Mouse (Mus musculus): ENCODE data around the gene Gm6993. TPM values are rescaled to one million over a fixed set of nuclear protein-coding genes. Genes with fewer than 3 reads are reported as not detected.
A peak's percentile ranks its signal among the peaks of the same experiment; 100 is the strongest.

The Gm6993 gene
- polyA plus RNA-seq, 1 experiment from 2014 or later: not detected

DNA sequence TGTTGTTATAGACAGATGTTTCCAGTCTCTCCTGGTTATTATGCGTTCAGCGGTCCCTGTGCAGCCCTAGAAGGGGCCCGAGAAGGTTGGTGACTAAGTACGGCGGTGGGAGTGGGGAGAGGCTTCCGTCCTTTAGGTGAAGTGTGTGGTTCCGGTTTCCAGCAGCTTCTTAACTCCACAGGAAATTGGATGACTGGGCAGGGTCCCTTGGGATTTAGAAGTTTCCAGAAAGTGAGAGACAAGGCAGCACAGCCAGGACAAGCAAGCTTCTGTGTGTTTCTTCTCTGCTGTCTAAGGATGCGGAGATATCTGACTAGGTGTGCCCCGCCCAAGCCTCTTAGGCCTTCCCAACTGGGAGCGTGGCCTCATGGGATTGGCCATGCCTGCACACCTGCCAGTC lies 34.8 kb downstream of the Gm6993 start:
- ATAC-seq (ENCODE audit: borderline replicate concordance, extremely low read depth, low FRiP score, low TSS enrichment): no peak
- peaks cover 80% of the 10 kb centered on the region for H3K36me3 ChIP-seq
- peak overlapping the region; percentile 42 for H3K27ac ChIP-seq
- H3K9ac ChIP-seq: no peak overlapping the region
- H3K4me1 ChIP-seq: peaks cover 43% of the 10 kb centered on the region
- H3K9me3 ChIP-seq: no peaks in the 10 kb centered on the region
- no peak overlapping the region for H3K4me2 ChIP-seq
- 68% methylated on average over 10 of the region's 10 CpGs for WGBS
- no peak overlapping the region for H3K4me3 ChIP-seq
- H3K27me3 ChIP-seq: no peaks in the 10 kb centered on the region

DNA sequence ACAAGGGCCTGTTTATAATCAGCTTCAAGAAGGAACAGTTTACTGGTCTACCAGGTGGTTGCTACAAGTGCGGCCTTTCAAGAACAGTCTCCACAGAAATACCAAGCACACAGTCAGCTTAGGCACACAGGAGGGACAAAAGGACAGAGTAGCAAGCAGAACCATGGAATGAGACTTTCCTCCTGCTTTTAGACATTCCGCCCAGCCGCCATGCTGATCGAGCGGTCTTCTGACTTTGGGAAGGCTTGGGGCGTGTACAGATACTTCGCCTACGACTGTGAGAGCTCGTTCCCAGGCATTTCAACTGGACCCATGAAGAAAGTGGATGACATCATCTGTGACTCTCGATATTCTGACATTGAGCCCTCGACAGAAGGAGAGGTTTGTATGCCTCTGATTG lies 37.7 kb downstream of the Gm6993 start:
- 83% methylated on average over 11 of the region's 11 CpGs for WGBS
- Histone ChIP-seq H3K36me3 (peaks cover 80% of the 10 kb centered on the region), H3K9me3 (no peaks in the 10 kb centered on the region), H3K9ac (no peak overlapping the region), H3K4me2 (no peak overlapping the region), H3K4me3 (no peak overlapping the region), H3K27me3 (no peaks in the 10 kb centered on the region), H3K4me1 (peaks cover 33% of the 10 kb centered on the region), H3K27ac (no peak overlapping the region)
- ATAC-seq (ENCODE audit: borderline replicate concordance, extremely low read depth, low FRiP score, low TSS enrichment): no peak

DNA sequence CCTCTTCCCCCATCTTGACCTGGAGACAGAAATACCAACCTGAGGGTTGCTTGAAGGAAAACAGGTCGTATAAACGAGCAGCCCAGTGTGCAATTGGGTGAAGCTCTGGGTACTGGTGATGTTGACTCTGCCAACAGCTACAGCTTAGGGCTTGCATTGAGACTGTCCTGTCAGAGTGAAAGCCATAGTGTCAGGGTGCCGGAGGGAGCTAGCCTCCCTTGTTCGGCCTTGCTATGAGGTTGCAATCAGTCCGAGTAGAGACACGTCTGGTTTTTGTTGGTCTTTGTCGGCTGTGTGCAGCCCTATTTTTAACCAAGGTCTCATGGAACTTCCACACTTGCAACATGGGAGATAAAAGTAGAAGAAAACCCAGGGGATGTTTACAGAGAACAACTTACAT lies 39.7 kb downstream of the Gm6993 start:
- H3K9ac ChIP-seq: no peak overlapping the region
- peaks cover 76% of the 10 kb centered on the region for H3K36me3 ChIP-seq
- no peak overlapping the region for H3K4me2 ChIP-seq
- ATAC-seq (ENCODE audit: borderline replicate concordance, extremely low read depth, low FRiP score, low TSS enrichment): no peak
- no peak overlapping the region for H3K4me3 ChIP-seq
- no peak overlapping the region for H3K27ac ChIP-seq
- H3K4me1 ChIP-seq: peaks cover 38% of the 10 kb centered on the region
- WGBS: 64% methylated on average over 7 of the region's 7 CpGs
- no peaks in the 10 kb centered on the region for H3K27me3 ChIP-seq
- no peaks in the 10 kb centered on the region for H3K9me3 ChIP-seq

DNA sequence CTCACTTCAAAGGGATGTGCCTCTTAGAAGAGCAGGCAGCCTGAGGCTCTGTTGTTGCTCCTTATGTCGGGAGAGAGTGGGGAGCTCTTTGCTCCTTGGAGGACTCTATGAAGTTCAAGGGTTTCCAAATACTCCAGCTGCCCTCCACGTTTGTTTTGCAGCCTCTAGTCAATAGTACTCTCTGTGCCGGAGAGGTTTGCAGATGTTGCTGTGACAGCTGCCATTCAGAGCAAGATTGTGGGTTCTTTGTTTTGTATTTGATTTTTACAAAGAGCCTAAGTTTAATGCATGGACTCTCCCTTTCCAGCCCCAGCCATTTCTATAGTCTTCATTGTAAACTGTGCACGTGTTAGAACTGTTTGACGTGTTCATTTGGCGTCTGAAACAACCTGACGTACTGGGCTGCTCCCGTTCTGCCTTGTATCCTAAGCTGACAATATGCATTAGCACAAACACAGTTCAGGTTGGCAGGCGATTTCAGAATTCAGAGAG lies 40.6 kb downstream of the Gm6993 start:
- H3K4me2 ChIP-seq: no peak overlapping the region
- H3K36me3 ChIP-seq: peaks cover 76% of the 10 kb centered on the region
- H3K27ac ChIP-seq: no peak overlapping the region
- H3K9me3 ChIP-seq: no peaks in the 10 kb centered on the region
- no peaks in the 10 kb centered on the region for H3K27me3 ChIP-seq
- 55% methylated on average over 9 of the region's 9 CpGs for WGBS
- no peak for ATAC-seq (ENCODE audit: borderline replicate concordance, extremely low read depth, low FRiP score, low TSS enrichment)
- no peak overlapping the region for H3K4me3 ChIP-seq
- peaks cover 33% of the 10 kb centered on the region for H3K4me1 ChIP-seq
- H3K9ac ChIP-seq: no peak overlapping the region

DNA sequence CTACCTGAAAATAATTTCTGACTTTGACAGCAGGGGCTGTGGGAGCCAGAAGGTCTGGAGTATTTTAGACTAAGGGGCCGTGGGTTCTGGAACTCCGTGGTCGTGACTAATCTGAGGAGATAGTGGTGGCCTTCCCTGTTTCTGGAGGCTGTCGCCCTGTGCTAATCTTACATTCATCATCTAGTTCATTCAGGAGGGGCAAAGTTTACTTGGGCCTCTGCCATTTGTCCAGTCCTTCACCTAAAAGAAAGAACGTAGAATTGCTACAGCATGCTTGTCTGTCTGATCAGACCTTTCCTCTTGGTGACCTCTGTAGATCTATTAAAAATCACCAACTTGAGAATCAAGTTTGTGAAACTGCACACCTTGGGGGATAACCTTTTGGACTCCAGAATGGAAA lies 41.7 kb downstream of the Gm6993 start:
- Histone ChIP-seq H3K4me1 (peaks cover 33% of the 10 kb centered on the region), H3K27me3 (no peaks in the 10 kb centered on the region), H3K36me3 (peaks cover 78% of the 10 kb centered on the region), H3K27ac (no peak overlapping the region), H3K9ac (no peak overlapping the region), H3K4me2 (no peak overlapping the region), H3K9me3 (no peaks in the 10 kb centered on the region), H3K4me3 (no peak overlapping the region)
- WGBS: 68% methylated on average over 5 of the region's 5 CpGs
- ATAC-seq (ENCODE audit: borderline replicate concordance, extremely low read depth, low FRiP score, low TSS enrichment): no peak

DNA sequence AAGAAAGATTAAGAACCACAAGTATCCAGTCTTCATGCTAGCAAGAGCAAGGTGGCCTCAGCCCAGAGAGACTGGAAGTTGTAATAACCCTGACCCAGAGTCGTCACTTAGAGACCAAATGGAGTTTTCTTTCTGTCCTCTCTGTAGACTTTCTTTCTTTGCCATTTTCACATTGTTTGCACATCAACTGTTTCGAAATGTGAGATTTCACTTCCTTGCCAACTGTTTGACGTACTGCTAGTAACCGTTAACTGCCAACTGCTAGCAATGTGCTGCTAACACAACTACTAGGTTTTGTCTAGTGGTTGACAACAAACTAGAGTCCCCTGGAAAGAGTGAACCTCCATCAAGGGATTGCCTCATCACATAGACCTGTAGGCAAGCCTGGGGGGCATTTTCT lies 42.6 kb downstream of the Gm6993 start:
- H3K9ac ChIP-seq: no peak overlapping the region
- peaks cover 78% of the 10 kb centered on the region for H3K36me3 ChIP-seq
- H3K27me3 ChIP-seq: no peaks in the 10 kb centered on the region
- H3K27ac ChIP-seq: no peak overlapping the region
- H3K9me3 ChIP-seq: no peaks in the 10 kb centered on the region
- peaks cover 33% of the 10 kb centered on the region for H3K4me1 ChIP-seq
- H3K4me2 ChIP-seq: no peak overlapping the region
- no peak for ATAC-seq (ENCODE audit: borderline replicate concordance, extremely low read depth, low FRiP score, low TSS enrichment)
- WGBS: 47% methylated on average over 4 of the region's 4 CpGs
- no peak overlapping the region for H3K4me3 ChIP-seq

DNA sequence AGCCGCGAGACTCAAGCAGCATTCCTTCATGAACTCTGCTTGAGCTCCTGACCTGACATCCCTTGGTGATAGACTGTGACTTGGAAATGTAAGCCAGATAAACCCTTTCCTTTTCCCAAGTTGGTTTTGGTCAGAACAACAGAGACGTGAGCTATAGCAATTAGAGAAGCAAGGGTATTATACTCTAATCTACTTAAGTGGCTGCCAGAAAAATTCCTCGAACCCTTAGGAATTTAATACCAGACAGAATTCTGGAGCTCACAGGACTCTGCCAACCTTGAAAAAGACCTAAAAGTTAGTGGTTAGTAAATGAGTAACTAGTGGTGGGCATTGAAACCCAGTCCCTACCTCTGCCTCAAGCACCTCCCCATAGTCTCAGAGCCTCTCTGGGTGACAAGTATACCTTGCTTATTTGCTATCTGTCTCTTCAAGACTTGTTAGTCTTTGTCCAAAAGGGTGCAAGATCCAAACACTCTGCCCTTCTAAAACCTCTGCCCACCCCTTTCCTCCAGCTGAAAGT lies 43.1 kb downstream of the Gm6993 start:
- Histone ChIP-seq H3K4me2 (no peak overlapping the region), H3K9me3 (no peaks in the 10 kb centered on the region), H3K4me1 (peaks cover 33% of the 10 kb centered on the region), H3K36me3 (peaks cover 78% of the 10 kb centered on the region), H3K27ac (peak overlapping the region; percentile 21; the same call in 1 of the 2 replicates), H3K27me3 (no peaks in the 10 kb centered on the region), H3K4me3 (no peak overlapping the region), H3K9ac (no peak overlapping the region)
- WGBS: 51% methylated on average over 4 of the region's 4 CpGs
- ATAC-seq (ENCODE audit: borderline replicate concordance, extremely low read depth, low FRiP score, low TSS enrichment): no peak

DNA sequence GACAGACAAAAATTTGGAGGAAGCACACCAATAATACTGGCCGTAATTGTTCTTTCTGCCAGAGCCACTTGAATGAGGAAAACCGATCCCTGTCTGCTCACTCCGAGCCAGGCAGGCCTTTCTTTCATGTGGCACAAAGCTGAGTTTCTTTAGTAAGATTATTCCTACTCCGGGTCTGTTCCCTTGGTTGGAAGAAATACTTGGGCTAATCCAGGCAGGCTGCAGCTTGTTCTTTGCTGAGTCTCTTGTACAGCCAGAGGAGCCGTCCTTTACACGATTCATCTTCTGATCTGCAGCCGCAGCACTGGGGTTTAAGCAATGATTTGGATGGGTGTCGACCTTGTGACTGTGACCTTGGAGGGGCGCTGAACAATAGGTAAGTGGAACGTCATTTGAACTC lies 48.5 kb downstream of the Gm6993 start:
- Histone ChIP-seq H3K4me1 (peaks cover 8% of the 10 kb centered on the region), H3K4me2 (no peak overlapping the region), H3K27ac (no peak overlapping the region), H3K9me3 (no peaks in the 10 kb centered on the region), H3K9ac (no peak overlapping the region), H3K27me3 (no peaks in the 10 kb centered on the region), H3K36me3 (peaks cover 72% of the 10 kb centered on the region), H3K4me3 (no peak overlapping the region)
- 92% methylated on average over 10 of the region's 10 CpGs for WGBS
- no peak for ATAC-seq (ENCODE audit: borderline replicate concordance, extremely low read depth, low FRiP score, low TSS enrichment)

Other genes starting within 250 kb of the Gm6993 start
- 2.5 and 2.7 TPM in 2 replicates for gene Fam110c, start 166.9 kb upstream of the Gm6993 start, polyA plus RNA-seq (2015; fragmentation: Nextera tagmentation; extraction: Ambion mirVana)
- 111 and 118 TPM in 2 replicates for gene Lamb1, start 24.5 kb downstream of the Gm6993 start, polyA plus RNA-seq (2015; fragmentation: Nextera tagmentation; extraction: Ambion mirVana)
- 115 and 119 TPM in 2 replicates for gene Dld, start 110.7 kb downstream of the Gm6993 start, polyA plus RNA-seq (2015; fragmentation: Nextera tagmentation; extraction: Ambion mirVana)
- gene Slc26a3, start 150.1 kb downstream of the Gm6993 start, polyA plus RNA-seq (2015; fragmentation: Nextera tagmentation; extraction: Ambion mirVana): not detected in 2 replicates

Measured in lung, embryonic 15.5 days (tissue).